ENCODE assay signal across 15 mouse cellular contexts in genomic region chr11:93829971-93830370, GRCm38 (mm10). TPM values are rescaled to one million over a fixed set of nuclear protein-coding genes. Genes with fewer than 3 reads are reported as not detected.
DNase-seq lines count a peak whose midpoint lies in the region; ATAC-seq and TF ChIP-seq lines count a peak whose summit lies in the region.
"Had no signal": no experiment of that assay in that cellular context is flagged by ENCODE, and none has a peak within 500 bp of the region (broad histone marks: within the 10 kb centered on the region; RNA-seq: fewer than 3 reads in every experiment).

No protein-coding gene starts in this region.

- H3K36me3 ChIP-seq in lung, embryonic 14.5 days (ENCODE audit: insufficient read depth) = no peaks in the 10 kb centered on the region
- no peaks in the 10 kb centered on the region for H3K36me3 ChIP-seq in forebrain, embryonic 14.5 days (ENCODE audit: control insufficient read depth, insufficient read depth, low read length)
- no peaks in the 10 kb centered on the region for H3K36me3 ChIP-seq in midbrain, embryonic 14.5 days (ENCODE audit: control insufficient read depth, insufficient read depth, low read length)
- H3K36me3 ChIP-seq in intestine, embryonic 16.5 days (ENCODE audit: control insufficient read depth, insufficient read depth, low read length) = no peaks in the 10 kb centered on the region
- H3K36me3 ChIP-seq: limb, embryonic 15.5 days had no signal

- WGBS in lung, embryonic 14.5 days = 84% methylated on average over 8 of the region's 8 CpGs
- WGBS in forebrain, embryonic 14.5 days = 33% methylated on average over 8 of the region's 8 CpGs
- 82% methylated on average over 8 of the region's 8 CpGs for WGBS in midbrain, embryonic 14.5 days
- 92% methylated on average over 8 of the region's 8 CpGs for WGBS in intestine, embryonic 16.5 days

- no peak overlapping the region for H3K27ac ChIP-seq in lung, embryonic 14.5 days (ENCODE audit: low read depth)
- peak overlapping the region; percentile 91 for H3K27ac ChIP-seq in forebrain, embryonic 14.5 days (ENCODE audit: low read depth, low read length)
- H3K27ac ChIP-seq in midbrain, embryonic 14.5 days (replicated peaks; ENCODE audit: low read depth, low read length) = peak overlapping the region; percentile 77
- H3K27ac ChIP-seq in intestine, embryonic 16.5 days (ENCODE audit: low read length) = no peak overlapping the region
- H3K27ac ChIP-seq: kidney, postnatal 0 days; limb, embryonic 15.5 days had no signal

- H3K4me1 ChIP-seq in lung, embryonic 14.5 days (ENCODE audit: insufficient read depth) = no peaks in the 10 kb centered on the region
- H3K4me1 ChIP-seq in forebrain, embryonic 14.5 days (ENCODE audit: control insufficient read depth, insufficient read depth, low read length) = peaks cover 20% of the 10 kb centered on the region
- H3K4me1 ChIP-seq in midbrain, embryonic 14.5 days (ENCODE audit: control insufficient read depth, insufficient read depth, low read length) = peaks cover 18% of the 10 kb centered on the region
- H3K4me1 ChIP-seq in intestine, embryonic 16.5 days (ENCODE audit: control insufficient read depth, insufficient read depth, low read length) = no peaks in the 10 kb centered on the region
- H3K4me1 ChIP-seq: limb, embryonic 15.5 days had no signal

- H3K9me3 ChIP-seq in lung, embryonic 14.5 days (ENCODE audit: low read depth, low read length) = no peaks in the 10 kb centered on the region
- H3K9me3 ChIP-seq in forebrain, embryonic 14.5 days (replicated peaks; ENCODE audit: control insufficient read depth, low read length) = no peaks in the 10 kb centered on the region
- H3K9me3 ChIP-seq in midbrain, embryonic 14.5 days (ENCODE audit: control insufficient read depth, low read length) = no peaks in the 10 kb centered on the region
- H3K9me3 ChIP-seq in intestine, embryonic 16.5 days (ENCODE audit: control insufficient read depth, low read length) = no peaks in the 10 kb centered on the region
- H3K9me3 ChIP-seq: limb, embryonic 15.5 days had no signal

- H3K4me3 ChIP-seq in lung, embryonic 14.5 days (ENCODE audit: low read depth, low read length) = no peak overlapping the region
- no peak overlapping the region for H3K4me3 ChIP-seq in forebrain, embryonic 14.5 days (ENCODE audit: low read depth, low read length)
- H3K4me3 ChIP-seq in midbrain, embryonic 14.5 days (replicated peaks; ENCODE audit: low read depth, low read length) = no peak overlapping the region
- H3K4me3 ChIP-seq in intestine, embryonic 16.5 days (ENCODE audit: low read length) = no peak overlapping the region
- H3K4me3 ChIP-seq: erythroblast, embryonic 14.5 days; limb, embryonic 15.5 days had no signal

- TF ChIP-seq CTCF in lung, embryonic 14.5 days (IDR thresholded peaks at IDR 0.05; ENCODE audit: low read depth) = no peak

- peak; percentile 82 to 85 for DNase-seq in cerebellum, postnatal 10 days
- DNase-seq in cerebellum, postnatal 25 days = no peak
- peak; percentile 26 for DNase-seq in lung, embryonic 14.5 days
- no peak for DNase-seq in lung, adult 18-20 months
- DNase-seq in forebrain, embryonic 14.5 days (ENCODE audit: low spot score) = peak; percentile 74
- DNase-seq in midbrain, embryonic 14.5 days = peak; percentile 58
- no peak for DNase-seq in kidney, postnatal 4 days
- DNase-seq: heart, adult 11 months; thymus, postnatal 4 days had no signal

- H3K4me2 ChIP-seq in lung, embryonic 14.5 days = no peak overlapping the region
- H3K4me2 ChIP-seq in forebrain, embryonic 14.5 days (ENCODE audit: low read length) = peak overlapping the region; percentile 40; the same call in 1 of the 2 replicates
- H3K4me2 ChIP-seq in midbrain, embryonic 14.5 days (ENCODE audit: low read length) = peak overlapping the region; percentile 24
- no peak overlapping the region for H3K4me2 ChIP-seq in intestine, embryonic 16.5 days (ENCODE audit: low read depth, low read length)
- H3K4me2 ChIP-seq: limb, embryonic 15.5 days had no signal

- H3K27me3 ChIP-seq in lung, embryonic 14.5 days (ENCODE audit: insufficient read depth, low read length) = no peaks in the 10 kb centered on the region
- no peaks in the 10 kb centered on the region for H3K27me3 ChIP-seq in forebrain, embryonic 14.5 days (replicated peaks; ENCODE audit: control insufficient read depth, insufficient read depth, low read length)
- H3K27me3 ChIP-seq in midbrain, embryonic 14.5 days (ENCODE audit: control insufficient read depth, insufficient read depth, low read length) = no peaks in the 10 kb centered on the region
- no peaks in the 10 kb centered on the region for H3K27me3 ChIP-seq in intestine, embryonic 16.5 days (replicated peaks; ENCODE audit: control insufficient read depth, insufficient read depth, low read length)
- H3K27me3 ChIP-seq: limb, embryonic 15.5 days had no signal

- ATAC-seq in lung, embryonic 14.5 days (ENCODE audit: insufficient read depth) = no peak
- peak; percentile 64 for ATAC-seq in forebrain, embryonic 14.5 days
- ATAC-seq in midbrain, embryonic 14.5 days (ENCODE audit: low FRiP score, low TSS enrichment) = 0 out of 2 replicates have a peak, but pooled peaks have one; percentile 17
- no peak for ATAC-seq in intestine, embryonic 16.5 days
- ATAC-seq: lung, postnatal 0 days; Patski had no signal

- no peak overlapping the region for H3K9ac ChIP-seq in lung, embryonic 14.5 days
- H3K9ac ChIP-seq in forebrain, embryonic 14.5 days (ENCODE audit: low read length) = no peak overlapping the region
- H3K9ac ChIP-seq in midbrain, embryonic 14.5 days (replicated peaks; ENCODE audit: low read length) = no peak overlapping the region
- no peak overlapping the region for H3K9ac ChIP-seq in intestine, embryonic 16.5 days (ENCODE audit: low read depth, low read length)
- H3K9ac ChIP-seq: limb, embryonic 15.5 days had no signal

RNA-seq across cellular contexts. Expression of gene Utp18, which starts 55.6 kb away (rescaled TPM):
- 30.5 and 33.0 TPM in 2 replicates for polyA plus RNA-seq in lung, embryonic 14.5 days (2014; fragmentation: Nextera tagmentation; extraction: Ambion mirVana)
- 34.3 and 38.8 TPM in 2 replicates for polyA plus RNA-seq in forebrain, embryonic 14.5 days (2014; fragmentation: Nextera tagmentation; extraction: Ambion mirVana)
- polyA plus RNA-seq in midbrain, embryonic 14.5 days (2014; fragmentation: Nextera tagmentation; extraction: Ambion mirVana) = 31.2 and 37.8 TPM in 2 replicates
- 18.6 and 19.0 TPM in 2 replicates for polyA plus RNA-seq in intestine, embryonic 16.5 days (2015; fragmentation: Nextera tagmentation; extraction: Ambion mirVana)

RNA-seq across cellular contexts. Expression of gene Mbtd1, which starts 55.7 kb away (rescaled TPM):
- 23.6 and 24.3 TPM in 2 replicates for polyA plus RNA-seq in lung, embryonic 14.5 days (2014; fragmentation: Nextera tagmentation; extraction: Ambion mirVana)
- polyA plus RNA-seq in forebrain, embryonic 14.5 days (2014; fragmentation: Nextera tagmentation; extraction: Ambion mirVana) = 25.1 and 27.2 TPM in 2 replicates
- 23.1 and 26.7 TPM in 2 replicates for polyA plus RNA-seq in midbrain, embryonic 14.5 days (2014; fragmentation: Nextera tagmentation; extraction: Ambion mirVana)
- polyA plus RNA-seq in intestine, embryonic 16.5 days (2015; fragmentation: Nextera tagmentation; extraction: Ambion mirVana) = 17.3 and 18.3 TPM in 2 replicates

Comparison
In these comparisons a context has a peak if more than half of its experiments do, and no peak if none do; other contexts are left out.
1. DNase-seq: peak in cerebellum, postnatal 10 days (2 of 2), lung, embryonic 14.5 days (single experiment), forebrain, embryonic 14.5 days (single experiment) and midbrain, embryonic 14.5 days (single experiment); none in cerebellum, postnatal 25 days (0 of 2), lung, adult 18-20 months (0 of 2) and kidney, postnatal 4 days (0 of 2).
2. ATAC-seq: peak in forebrain, embryonic 14.5 days (single experiment) and midbrain, embryonic 14.5 days (single experiment); none in lung, embryonic 14.5 days (single experiment) and intestine, embryonic 16.5 days (single experiment).
3. H3K27ac ChIP-seq: peak in forebrain, embryonic 14.5 days (single experiment) and midbrain, embryonic 14.5 days (single experiment); none in lung, embryonic 14.5 days (single experiment) and intestine, embryonic 16.5 days (single experiment).
4. H3K4me2 ChIP-seq: peak in forebrain, embryonic 14.5 days (single experiment) and midbrain, embryonic 14.5 days (single experiment); none in lung, embryonic 14.5 days (single experiment) and intestine, embryonic 16.5 days (single experiment).